Mouse (Mus musculus) heart, postnatal 0 days (tissue): ENCODE data around the gene Lix1l. TPM values are rescaled to one million over a fixed set of nuclear protein-coding genes. Genes with fewer than 3 reads are reported as not detected.
A peak's percentile ranks its signal among the peaks of the same experiment; 100 is the strongest.

Source experiments
- ATAC-seq: fragments of 200-750 bp; cut with Nextera tagmentation; 2 replicates; pipeline ENCODE4 v1.8.0; 2017; ENCODE audit warnings: low read depth, moderate number of reproducible peaks, moderate library complexity; ENCODE audit not compliant: insufficient read depth
- DNase-seq: peaks from one replicate; pipeline ENCODE4 v3.0.0-alpha.2; 2016; ENCODE audit warnings: low spot score
- H3K27ac ChIP-seq: fragments of 300-500 bp; sonication (generic); 2 replicates; pipeline ENCODE4 v1.5.1; 2014; ENCODE audit warnings: low read depth, mild to moderate bottlenecking
- H3K27me3 ChIP-seq: fragments of 300-500 bp; sonication (generic); 2 replicates; pipeline ENCODE4 v1.6.1; 2014; ENCODE audit warnings: low read length, mixed read lengths; ENCODE audit not compliant: control insufficient read depth, insufficient read depth
- H3K36me3 ChIP-seq: fragments of 300-500 bp; sonication (generic); replicated peaks from 2 replicates; pipeline ENCODE4 v1.6.1; 2014; ENCODE audit warnings: low read length, mixed read lengths; ENCODE audit not compliant: control insufficient read depth, insufficient read depth
- H3K4me1 ChIP-seq: fragments of 300-500 bp; sonication (generic); 2 replicates; pipeline ENCODE4 v1.6.1; 2014; ENCODE audit warnings: antibody characterized with exemption; ENCODE audit not compliant: control insufficient read depth, insufficient read depth
- H3K4me2 ChIP-seq: fragments of 300-500 bp; sonication (generic); 2 replicates; pipeline ENCODE4 v1.6.1; 2014; ENCODE audit warnings: low read depth, mild to moderate bottlenecking, low read length, moderate library complexity
- H3K4me3 ChIP-seq: fragments of 300-500 bp; sonication (generic); 2 replicates; pipeline ENCODE4 v1.5.1; 2014; ENCODE audit warnings: low read depth, low read length
- H3K9ac ChIP-seq: fragments of 300-500 bp; sonication (generic); replicated peaks from 2 replicates; pipeline ENCODE4 v1.6.1; 2014; ENCODE audit warnings: low read depth, low read length, mixed read lengths
- H3K9me3 ChIP-seq: fragments of 300-500 bp; sonication (generic); replicated peaks from 2 replicates; pipeline ENCODE4 v1.6.1; 2016; ENCODE audit warnings: low read length; ENCODE audit not compliant: control insufficient read depth
- CTCF ChIP-seq: IDR thresholded peaks from 2 replicates; pipeline ENCODE4 v1.5.1; 2016; ENCODE audit warnings: antibody characterized with exemption, control low read depth, low read depth
- EP300 ChIP-seq: IDR thresholded peaks from 2 replicates; pipeline ENCODE4 v1.6.1; 2016; ENCODE audit warnings: antibody characterized with exemption, low read depth
- WGBS: fragments of 180-500 bp; shearing (Covaris S2); extraction: QIAGEN DNeasy Blood & Tissue Kit; methylation state at CpG from one replicate; pipeline ENCODE4 v1.1.7; 2014; 5-methylcytosine and 5-hydroxymethylcytosine counted together
- polyA plus RNA-seq: library from polyadenylated mRNA; unstranded; fragments of >200 nt; fragmentation: Nextera tagmentation; extraction: Ambion mirVana; gene quantifications from 2 replicates; pipeline ENCODE4 v1.2.1, GENCODE M21; 2015
- total RNA-seq: library from RNA; depleted of rRNA; stranded (reverse); fragments of >200 nt; gene quantifications from 2 replicates; pipeline ENCODE4 v1.2.3, GENCODE M21; 2014; ENCODE audit warnings: low replicate concordance

The Lix1l gene
- total and polyA plus RNA-seq, 2 experiments from 2014 or later = 3.6 to 50.6 TPM

- Histone ChIP-seq H3K27ac (peak overlapping the region; percentile 96), H3K9ac (peak overlapping the region; percentile 96), H3K9me3 (no peaks in the 10 kb centered on the region), H3K4me3 (peak overlapping the region; percentile 73), H3K36me3 (peaks cover 30% of the 10 kb centered on the region), H3K4me2 (peak overlapping the region; percentile 84), H3K4me1 (peaks cover 19% of the 10 kb centered on the region), H3K27me3 (no peaks in the 10 kb centered on the region)
- DNase-seq (peak; percentile 69), ATAC-seq (peak; percentile 25)
- 28% methylated on average over 10 of the region's 10 CpGs for WGBS
- no peak for TF ChIP-seq CTCF
These were observed 38.8 kb upstream of the Lix1l start for GRCm38 (mm10) chr3:96561946-96562681.

DNA sequence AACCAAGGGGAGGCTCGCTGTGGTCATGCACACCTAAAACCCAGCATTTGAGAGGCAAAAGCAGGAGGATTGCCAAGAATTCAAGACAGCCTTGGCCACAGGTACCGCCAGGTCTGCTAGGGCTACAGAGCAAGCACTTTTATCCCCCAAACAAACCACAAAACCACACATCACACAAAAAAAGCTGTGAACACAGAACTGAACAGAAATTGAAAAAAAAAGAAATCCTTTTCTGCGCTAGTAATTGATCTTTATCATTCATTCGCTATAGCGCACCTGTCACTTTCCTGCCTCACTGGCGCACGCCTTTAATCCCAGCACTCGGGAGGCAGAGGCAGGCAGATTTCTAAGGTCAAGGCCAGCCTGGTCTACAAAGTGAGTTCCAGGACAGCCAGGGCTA, 37.7 kb upstream of the Lix1l start:
- Histone ChIP-seq H3K4me3 (no peak overlapping the region), H3K9ac (no peak overlapping the region), H3K36me3 (peaks cover 30% of the 10 kb centered on the region), H3K27me3 (no peaks in the 10 kb centered on the region), H3K4me2 (no peak overlapping the region), H3K9me3 (no peaks in the 10 kb centered on the region), H3K4me1 (peaks cover 19% of the 10 kb centered on the region), H3K27ac (peak overlapping the region; percentile 96)
- 87% methylated on average over 8 of the region's 8 CpGs for WGBS
- DNase-seq (no peak), ATAC-seq (0 out of 2 replicates have a peak, but pooled peaks have one; percentile 3)
- TF ChIP-seq EP300 = no peak
- no peak for TF ChIP-seq CTCF

DNA sequence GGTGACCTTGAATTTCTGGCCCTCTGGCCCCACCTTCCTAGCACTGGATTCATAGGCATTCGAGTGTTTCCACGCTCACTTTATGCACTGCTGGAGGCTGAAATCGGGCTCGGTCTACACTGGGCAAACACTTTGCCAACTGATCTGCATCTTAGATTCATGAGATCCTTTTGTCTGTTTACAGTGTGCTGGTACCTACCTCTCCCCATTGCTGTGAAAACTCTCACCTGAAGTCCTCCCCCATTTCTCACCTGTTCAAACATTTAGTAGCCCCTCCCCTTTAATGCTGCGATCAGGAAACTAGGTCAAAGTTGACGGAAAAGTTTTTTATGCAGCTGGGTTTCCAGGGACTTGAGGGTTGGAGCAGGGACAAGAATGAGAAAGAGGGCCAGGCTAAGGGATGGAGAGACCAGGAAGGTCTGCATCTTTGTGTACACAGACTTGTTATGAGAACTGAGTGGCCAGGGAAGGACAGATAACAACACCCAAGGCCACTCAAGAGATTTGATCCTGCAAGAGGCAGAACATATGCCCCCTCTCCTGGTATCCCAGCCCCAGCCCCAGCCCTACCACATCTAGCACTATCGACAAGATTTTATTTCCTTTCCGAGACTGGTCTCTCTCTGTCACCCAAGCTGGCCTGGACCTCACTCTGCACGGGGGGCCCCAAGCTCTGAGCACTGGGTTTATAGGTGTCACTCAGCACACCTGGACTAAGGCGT, 36.9 kb upstream of the Lix1l start:
- DNase-seq = peak; percentile 80
- H3K4me2 ChIP-seq = peak overlapping the region; percentile 3; the same call in 1 of the 2 replicates
- ATAC-seq = peak; percentile 19
- peaks cover 25% of the 10 kb centered on the region for H3K36me3 ChIP-seq
- no peaks in the 10 kb centered on the region for H3K9me3 ChIP-seq
- TF ChIP-seq EP300 (no peak; the same call in 1 of the 2 replicates), CTCF (no peak)
- peaks cover 26% of the 10 kb centered on the region for H3K4me1 ChIP-seq
- no peak overlapping the region for H3K4me3 ChIP-seq
- H3K27ac ChIP-seq = peak overlapping the region; percentile 96
- H3K27me3 ChIP-seq = no peaks in the 10 kb centered on the region
- 0 out of 2 replicates have a peak overlapping the region, but pooled peaks have one; percentile 0 for H3K9ac ChIP-seq
- 20% methylated on average over 10 of the region's 10 CpGs for WGBS

- H3K4me2 ChIP-seq = peak overlapping the region; percentile 3; the same call in 1 of the 2 replicates
- 0 out of 2 replicates have a peak overlapping the region, but pooled peaks have one; percentile 0 for H3K9ac ChIP-seq
- no peaks in the 10 kb centered on the region for H3K9me3 ChIP-seq
- H3K4me1 ChIP-seq = peaks cover 31% of the 10 kb centered on the region
- H3K36me3 ChIP-seq = peaks cover 20% of the 10 kb centered on the region
- WGBS = 45% methylated on average over 7 of the region's 7 CpGs
- no peak overlapping the region for H3K4me3 ChIP-seq
- H3K27ac ChIP-seq = peak overlapping the region; percentile 96
- DNase-seq (no peak), ATAC-seq (no peak)
- peak; percentile 50 for TF ChIP-seq EP300
- no peak for TF ChIP-seq CTCF
- no peaks in the 10 kb centered on the region for H3K27me3 ChIP-seq
These were observed 36.3 kb upstream of the Lix1l start for GRCm38 (mm10) chr3:96564633-96565032.

GRCm38 (mm10) chr3:96565105-96565504, 35.8 kb upstream of the Lix1l start:
- WGBS = 89% methylated on average over 3 of the region's 3 CpGs
- peaks cover 36% of the 10 kb centered on the region for H3K4me1 ChIP-seq
- no peaks in the 10 kb centered on the region for H3K9me3 ChIP-seq
- H3K9ac ChIP-seq = no peak overlapping the region
- no peak for DNase-seq
- no peak overlapping the region for H3K4me2 ChIP-seq
- H3K36me3 ChIP-seq = peaks cover 15% of the 10 kb centered on the region
- ATAC-seq = no peak
- no peak overlapping the region for H3K4me3 ChIP-seq
- TF ChIP-seq EP300 (no peak), CTCF (no peak)
- H3K27ac ChIP-seq = peak overlapping the region; percentile 96
- H3K27me3 ChIP-seq = no peaks in the 10 kb centered on the region
